Mouse (Mus musculus) telencephalon, adult 2 months (tissue): ENCODE measurements at regions not wholly inside any gene's neighbourhood (a gene's known extent, or its start where the extent isn't known, plus 50 kb on each side); places are given as distances from the start of the nearest gene placed in this dataset.
A peak's percentile ranks its signal among the peaks of the same experiment; 100 is the strongest.
"Not testable (repeated sequence)": the region's sequence is repeated elsewhere in the genome, so short reads cannot be mapped to it uniquely, and the experiment has no call there.

Experiments
- DNase-seq: peaks from one replicate; pipeline ENCODE4 v3.0.0-alpha.2; 2011; ENCODE audit warnings: low read depth, low spot score

DNA sequence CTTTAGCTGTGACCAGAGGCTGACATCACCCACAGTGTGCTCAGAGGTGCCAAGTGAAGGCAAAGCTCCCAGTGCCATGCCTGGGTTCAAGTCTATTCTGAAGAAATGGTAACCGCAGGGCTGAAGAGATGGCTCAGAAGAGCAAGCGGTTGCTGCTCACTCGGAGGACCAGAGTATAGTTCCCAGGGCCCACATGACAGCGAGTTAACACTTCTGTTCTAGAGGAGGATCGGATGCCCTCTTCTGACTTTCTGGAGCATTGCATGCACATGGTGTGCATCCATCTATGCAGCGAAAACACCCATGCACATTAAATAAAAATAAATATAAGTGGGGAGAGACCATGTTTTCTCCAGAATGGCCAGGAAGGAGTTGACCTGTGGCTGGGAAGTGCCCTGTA lies 209.5 kb downstream of the Sorl1 start:
- DNase-seq, result no peak

DNA sequence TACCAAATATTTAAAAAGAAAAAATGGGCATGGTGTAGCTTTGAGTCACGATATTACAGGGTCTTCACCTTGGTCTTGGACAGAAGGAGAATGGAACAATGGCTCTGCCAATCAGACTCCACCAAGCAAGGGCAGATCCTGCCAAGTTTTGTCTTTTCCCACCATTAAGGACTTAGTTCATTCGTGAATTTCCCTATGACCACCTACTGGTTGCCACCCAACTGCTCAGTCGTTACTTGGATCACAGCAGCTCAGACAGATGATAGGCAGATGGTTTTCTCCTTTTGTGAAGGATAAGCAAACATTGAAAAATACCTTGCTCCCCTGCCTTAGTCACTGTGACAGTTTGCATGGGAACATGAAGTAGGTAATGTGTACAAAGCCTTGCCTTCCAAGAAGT lies 210.2 kb downstream of the Sorl1 start:
- DNase-seq, result no peak

DNA sequence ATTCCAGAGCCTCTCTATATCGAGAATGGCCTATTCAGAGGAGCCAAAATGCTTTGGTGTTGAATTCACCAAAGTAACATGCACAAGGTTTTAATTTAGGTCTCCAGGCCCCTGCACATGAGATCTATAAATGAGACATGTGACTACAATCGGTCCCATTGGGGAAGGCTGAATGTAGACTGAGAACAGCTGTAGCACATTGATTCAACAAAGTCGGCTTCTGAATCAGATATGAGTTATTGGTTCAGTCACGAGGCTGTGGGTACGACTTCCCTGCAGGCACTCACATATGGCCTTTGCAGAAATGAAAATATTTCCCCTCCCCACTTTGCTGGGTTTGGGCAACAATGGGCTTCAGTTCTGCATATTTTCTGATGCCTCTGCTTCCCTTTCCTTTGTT lies 211.6 kb downstream of the Sorl1 start:
- DNase-seq, result no peak

DNA sequence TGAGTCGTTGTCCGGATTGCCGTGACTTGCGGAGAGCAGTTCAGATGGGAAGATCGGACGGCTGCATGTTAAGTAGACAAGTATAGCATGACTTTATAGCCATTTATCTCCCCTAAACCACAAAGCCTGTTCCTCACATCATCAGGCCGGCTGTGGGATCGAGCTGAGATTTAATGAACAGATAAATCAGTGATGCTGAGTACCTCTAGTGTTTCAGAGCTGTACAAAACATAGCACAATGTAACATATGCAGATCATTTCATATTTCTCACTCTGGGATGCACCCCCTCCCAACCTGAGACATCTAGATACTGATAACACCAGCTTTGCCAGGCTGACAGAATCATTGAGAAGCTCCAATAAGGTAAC lies 223.5 kb downstream of the Sorl1 start:
- no peak for DNase-seq

DNA sequence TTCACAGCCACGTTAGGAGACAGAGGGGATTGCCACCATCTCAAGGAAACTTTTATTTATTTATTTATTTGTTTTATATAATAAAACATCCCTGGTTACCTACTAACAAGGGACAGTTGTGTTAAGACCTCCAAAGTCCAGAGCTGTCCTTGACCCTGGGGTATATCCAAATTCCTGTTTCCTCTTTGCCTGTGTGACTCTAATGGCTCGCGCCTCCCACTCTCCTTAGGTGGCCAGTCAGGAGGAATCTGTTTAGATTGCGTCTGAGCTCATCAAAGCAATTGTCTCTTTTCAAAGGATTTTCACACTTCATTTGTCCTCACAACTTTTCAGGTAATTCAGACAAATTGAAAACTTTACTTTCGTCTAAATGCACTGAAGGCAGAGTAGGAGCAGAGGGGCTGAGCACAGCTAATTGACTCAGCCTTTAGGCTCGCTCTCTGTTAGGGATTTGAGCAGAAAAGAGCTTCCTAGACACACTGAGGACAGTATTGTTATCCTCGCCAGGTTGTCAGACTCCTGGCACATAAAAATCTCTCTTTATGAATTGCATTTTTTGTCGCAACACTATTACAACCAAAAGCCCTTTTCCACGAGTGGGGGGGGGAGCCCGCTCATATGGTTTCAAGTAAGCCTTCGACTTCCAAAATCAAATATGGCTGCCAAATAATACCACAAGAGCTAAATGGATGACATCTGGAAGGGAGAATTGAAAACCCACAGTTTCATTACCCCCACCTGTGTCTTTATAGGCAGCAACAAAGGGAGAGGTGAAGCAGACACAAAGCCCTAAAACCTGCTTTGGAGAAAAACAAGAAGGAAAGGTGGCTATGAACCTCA lies 224.1 kb downstream of the Sorl1 start:
- DNase-seq, result no peak

DNA sequence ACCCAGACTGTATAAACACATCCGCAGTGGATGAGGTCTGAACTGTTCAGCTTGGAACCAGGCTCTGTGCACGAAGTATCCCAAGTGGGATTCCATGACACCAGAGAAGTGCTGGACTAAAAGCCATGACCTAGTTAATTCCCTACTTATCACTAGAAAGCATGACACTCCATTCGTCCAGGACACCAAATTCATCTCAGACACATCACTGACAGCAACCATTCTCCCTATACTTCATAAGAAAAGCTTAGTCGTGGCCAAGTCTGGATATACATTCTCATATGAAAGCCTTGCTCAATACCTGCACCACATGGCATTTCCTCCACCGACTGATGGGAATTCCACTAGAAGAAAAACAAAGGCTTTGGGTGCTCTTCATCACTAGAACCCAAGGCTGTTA lies 229.0 kb downstream of the Sorl1 start:
- no peak for DNase-seq

DNA sequence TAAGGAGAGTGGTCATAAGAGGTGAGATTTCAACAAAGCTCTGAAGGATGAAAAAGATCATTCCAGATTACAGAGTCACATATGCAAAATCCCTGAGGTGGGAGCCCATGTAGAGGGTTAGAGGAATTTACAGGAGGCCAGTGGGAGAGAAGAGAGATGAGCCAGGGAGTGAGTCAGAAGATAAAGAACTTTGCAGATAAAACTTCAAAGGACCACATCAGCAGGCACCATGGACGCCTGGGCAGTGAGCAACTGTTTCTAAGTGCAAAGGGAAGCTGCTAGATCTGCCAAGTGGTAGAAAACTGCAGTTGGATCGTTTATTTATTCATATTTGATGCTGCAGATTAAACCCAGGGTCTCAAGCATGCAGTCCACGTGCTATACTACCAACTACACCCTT lies 231.3 kb downstream of the Sorl1 start:
- no peak for DNase-seq

DNA sequence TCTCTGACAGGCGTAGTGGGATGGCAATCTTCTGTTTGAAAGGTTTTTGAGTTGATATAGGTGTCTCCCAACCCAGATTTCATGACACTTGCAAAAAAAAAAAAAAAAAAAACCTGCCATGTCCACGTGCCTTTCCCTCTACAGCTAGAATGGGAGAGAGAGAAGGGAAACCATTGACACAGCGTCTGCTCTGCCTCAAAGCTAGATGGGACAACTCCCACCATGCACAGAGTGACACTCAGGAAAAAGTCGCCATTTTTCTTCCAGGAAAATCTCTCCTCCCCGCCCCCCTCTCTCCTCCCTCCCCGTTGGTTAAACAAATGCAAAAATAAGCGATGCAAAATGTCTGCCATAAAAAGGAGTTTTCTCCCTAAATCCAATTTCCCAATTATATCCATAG lies 232.9 kb downstream of the Sorl1 start:
- DNase-seq, result no peak

DNA sequence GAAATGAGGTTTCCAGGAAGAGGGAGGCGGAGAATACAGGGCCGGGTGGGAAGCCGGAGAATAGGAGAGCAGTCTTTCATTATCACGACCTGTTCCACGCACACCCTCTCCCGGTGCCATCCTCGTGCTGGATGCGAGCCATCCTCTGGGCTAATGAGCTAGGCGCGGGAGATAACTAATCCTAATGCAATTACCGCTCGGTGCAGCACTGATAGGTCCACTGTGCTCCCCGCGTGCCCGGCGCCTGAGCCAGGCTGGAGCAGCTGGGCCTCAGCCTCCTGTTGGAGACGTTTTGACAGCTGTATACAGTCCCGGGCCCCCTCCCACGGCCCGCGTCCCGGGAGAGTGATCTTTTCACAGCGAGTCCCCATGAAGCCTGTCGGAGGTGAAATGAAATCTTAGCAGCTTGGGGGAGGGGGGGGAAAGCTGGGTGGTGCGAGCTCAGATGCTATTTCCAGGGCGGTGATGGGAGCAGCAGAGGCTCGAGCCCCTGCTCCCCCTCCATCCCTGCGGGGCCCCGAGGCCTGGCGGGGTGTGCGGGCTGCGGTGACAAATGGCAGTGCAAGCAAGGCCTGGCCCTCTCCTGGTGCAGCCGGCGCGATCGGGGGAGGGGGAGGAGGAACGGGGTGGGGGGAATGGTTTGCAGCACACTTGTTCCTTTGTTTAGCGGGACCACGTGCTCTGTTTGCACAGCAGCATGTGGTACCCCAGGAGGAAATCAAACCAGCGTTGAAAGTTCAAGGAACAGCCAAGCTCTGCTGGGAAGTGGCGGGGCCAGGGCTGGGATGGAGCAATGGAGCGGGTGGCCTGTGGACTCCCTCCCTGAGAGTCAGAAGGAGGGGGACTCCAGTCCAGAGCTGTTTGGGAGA lies 233.6 kb downstream of the Sorl1 start:
- peak; percentile 76 for DNase-seq

DNA sequence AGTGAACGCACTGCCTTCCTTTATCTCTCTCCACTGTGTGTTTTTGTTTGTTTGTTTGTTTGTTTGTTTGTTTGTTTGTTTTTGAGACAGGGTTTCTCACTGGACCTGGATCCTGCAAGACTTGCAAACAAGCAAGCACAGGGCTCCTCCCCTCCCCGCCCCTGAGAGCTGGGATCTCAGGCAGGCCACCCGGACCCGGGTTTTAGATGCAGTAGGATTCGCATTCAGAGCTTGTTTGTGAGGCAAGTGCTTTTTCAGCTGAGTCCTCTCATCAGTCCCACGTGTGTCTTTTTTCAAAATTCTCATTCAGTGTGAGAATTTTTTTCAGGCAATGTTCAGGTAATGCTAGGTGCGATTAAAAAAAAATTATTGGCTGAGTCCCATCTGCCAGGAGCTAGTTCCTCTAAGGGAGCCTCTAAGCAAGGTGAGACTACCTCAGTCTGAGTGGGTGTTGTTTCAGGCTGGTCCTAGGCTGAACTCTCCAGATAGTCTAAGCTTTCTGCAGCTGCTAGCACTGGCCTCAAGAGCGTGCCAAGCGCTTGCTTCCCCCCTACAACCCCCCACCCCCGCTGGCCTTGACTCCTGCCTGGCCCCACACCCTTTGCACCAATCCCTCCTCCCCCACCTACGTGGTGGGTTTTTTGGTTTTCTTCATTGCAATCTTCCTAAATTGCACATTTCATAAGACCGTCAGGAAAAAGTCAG lies 234.4 kb downstream of the Sorl1 start:
- no peak for DNase-seq

DNA sequence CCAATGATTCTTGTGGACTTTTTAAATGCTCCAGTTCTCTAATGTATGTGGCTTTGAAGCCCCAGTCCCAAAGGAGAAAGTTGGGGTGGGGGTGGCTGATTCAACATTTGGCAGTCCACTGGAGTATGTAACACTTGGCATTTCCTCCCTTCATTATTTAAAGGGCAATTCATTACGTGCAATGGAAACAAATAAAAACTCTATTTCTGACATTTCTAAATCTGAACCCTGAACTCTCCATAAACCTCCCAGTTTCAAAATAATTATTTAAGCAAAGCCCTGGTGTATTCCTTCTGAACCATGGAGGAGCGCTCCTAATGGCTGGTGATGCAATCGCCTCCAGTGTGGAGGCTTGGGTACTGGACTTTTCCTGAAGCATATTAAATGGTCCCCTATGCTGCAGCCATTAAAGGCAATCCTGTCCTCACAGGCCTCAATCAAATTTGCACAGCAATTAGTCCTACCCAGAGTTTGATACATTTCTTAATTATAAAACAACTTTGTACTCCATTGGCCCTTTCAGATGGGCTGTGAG lies 235.4 kb downstream of the Sorl1 start:
- DNase-seq, result no peak

DNA sequence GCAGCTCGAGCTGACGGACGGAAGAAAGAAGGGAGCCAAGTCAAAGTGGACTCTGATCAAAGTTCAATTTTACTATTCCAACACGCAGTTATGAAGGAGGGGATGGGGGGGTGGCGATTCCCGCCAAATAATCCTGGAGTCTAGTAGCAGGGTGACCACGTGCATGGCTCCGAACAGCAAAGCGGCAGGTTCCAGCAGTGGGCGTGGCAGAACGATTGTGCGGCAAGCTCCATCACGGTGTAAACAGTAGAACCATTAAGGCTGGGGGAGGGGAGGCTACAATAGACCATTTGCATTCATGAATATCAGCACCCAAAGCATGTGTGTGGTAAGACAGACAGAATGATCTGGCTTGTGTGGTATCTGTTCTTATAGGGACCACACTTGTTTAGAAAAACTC lies 237.6 kb downstream of the Sorl1 start:
- not testable (repeated sequence) for DNase-seq

DNA sequence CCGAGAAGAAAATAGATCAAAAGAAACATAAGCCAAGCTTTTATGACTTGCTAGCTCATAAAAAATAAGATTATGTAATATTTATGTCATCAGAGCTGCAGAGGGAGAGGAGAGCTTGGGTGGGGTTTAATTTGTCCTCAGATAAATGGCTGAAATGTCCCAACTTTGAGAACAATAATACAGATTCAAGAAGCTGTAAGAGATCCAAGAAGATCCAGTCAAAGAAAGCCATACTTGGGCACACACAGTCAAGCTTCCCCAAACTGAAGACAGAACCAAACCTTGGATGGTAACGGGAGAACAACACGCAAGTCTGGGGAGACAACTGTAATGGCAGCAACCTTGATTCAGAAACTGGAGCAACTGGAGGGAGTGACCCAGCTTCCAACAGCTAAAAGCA lies 243.6 kb downstream of the Sorl1 start:
- DNase-seq, result no peak

DNA sequence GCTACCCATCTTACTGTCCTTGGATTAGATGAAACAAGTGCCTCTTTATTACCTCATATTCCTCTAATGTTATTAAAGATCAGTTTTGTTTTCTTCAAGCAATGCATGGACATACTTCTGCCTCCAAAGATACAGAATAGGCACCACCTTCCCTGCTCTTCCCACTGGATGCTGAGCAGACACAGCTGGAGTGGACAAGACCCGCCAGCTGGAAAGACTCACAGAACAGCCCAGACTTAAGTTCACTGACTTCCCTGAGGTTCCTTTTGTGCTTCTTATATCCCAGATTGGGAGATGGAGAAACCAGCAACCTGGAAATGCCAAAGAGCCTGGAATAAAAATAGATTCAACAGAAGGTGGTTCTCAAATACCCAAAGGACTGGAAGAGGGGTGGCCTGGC lies 245.0 kb downstream of the Sorl1 start:
- DNase-seq, result no peak

DNA sequence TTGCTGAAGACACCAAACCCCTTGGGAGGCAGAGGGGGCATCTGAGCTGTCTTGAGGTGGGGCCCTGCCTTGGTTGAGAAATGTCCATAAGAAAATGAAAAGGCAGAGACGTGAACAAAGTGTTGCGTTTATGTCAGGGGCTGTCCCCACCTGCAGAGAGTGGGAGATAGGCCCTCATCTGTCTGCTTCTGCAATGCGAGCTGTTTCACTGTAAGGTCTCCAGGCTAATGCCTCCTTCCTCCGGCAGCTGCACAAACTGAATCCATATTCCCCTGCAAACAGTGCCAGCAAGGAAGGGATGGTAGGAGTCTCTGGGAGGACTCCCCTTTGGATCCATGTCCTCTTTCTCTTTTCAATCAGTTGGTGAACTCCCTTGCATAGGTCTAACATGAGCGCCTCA lies 263.0 kb downstream of the Sorl1 start:
- no peak for DNase-seq

DNA sequence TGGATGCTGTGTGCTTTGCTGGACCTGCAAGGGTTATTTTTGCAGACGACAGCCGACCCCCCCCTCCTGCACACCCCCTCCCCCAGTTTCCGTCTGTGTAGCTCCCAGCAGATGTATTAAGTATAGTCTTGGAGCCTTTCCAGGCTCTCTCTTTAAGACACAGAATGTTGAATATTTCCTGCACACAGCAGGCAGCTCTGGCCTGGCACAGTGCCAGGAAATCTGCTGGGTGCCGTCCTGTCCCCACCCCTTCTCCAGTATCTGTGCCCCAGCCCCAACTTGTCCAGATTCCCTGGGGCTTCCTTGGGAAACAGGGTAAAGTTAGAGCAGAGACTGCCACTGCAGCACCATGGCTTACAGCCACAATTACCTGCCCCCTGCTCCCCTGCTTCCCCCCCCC lies 263.4 kb downstream of the Sorl1 start:
- DNase-seq, result peak; percentile 51

DNA sequence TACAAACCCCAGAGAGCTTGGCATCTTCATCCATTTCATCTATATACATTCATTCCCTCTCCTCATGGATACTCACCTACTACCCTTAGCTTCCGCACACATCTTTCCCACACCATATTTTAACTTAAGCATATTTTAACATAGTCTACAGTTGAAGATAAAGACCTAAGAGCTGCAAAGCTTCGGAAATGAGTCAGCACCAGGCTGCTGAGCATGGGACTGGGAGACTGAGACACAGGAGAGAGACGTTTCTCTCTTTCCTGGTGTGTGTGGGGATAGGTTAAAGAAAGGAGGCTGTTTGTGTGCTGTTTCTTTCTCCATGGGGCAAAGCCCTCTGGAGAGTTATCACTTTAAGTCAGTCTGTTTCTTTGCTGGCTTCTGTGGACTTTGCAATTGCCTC lies 264.3 kb downstream of the Sorl1 start:
- no peak for DNase-seq

DNA sequence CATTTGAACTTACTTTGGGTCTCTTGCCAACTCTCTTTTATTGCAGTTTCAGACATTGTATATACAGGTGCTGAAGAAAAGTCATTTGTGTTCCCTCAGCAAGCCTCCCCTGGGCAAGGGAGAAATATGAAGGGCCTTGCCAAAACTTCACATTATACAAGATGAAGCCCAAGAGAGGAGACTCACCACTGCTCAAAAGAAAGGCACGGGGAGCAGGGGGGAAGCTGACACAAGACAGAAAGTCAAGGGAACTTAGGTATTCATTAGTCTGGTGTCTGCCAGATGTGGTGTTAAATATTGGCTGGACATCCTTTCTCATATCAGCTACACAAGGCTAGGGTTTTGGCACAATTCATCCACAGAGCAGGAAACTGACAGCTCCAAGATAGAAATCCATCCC lies 272.0 kb downstream of the Sorl1 start:
- no peak for DNase-seq

DNA sequence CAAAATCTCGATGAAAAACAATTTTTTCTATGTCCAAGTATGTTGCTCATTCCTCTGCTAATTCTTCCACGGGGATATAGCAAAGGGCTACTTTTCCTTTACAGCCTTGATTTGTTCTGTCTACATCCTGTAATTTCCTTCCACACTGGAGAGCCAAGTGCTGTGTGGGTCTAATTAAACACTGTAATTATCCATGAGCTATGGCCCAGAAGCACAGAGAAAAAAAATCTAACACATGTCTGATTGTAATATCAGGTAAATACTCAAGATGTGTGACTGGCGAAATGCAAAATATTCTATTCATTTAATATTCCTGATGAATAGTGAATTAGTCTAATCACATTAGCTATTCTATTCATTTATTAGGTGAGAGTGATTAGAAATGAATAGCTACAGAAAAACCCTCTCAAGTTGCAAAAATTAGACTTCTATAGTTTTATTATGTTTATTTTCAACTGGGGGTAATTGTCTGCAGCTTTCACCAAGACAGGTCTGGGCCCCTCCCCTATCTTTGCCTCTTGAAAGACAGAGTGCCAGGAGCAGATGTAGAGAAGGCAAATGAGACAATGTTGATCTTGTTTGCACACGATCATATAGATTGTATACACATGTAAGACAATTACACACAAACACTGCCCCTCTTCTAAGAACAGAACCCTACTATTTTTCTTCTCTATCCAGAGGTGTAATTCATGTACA lies 274.3 kb downstream of the Sorl1 start:
- DNase-seq, result no peak

DNA sequence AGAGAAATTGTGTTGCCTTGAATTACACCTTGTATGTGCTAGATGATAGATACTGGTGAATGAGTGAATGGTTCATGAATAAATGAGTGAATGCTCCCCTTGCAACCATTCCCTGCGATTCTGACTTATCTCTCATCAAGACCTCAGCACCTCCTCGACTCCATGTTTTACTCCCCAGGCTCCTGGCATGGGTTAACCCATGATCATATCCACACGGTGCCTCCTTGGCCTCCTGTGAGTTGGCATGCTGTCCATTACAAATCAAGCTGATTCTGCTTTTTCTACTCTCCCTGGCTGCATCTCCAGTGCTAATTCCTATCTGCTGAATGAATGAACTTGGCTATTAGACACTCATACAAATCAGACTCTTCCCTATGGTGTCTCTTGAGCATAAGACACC lies 279.5 kb downstream of the Sorl1 start:
- no peak for DNase-seq
